Mouse (Mus musculus): Measurements from ENCODE around the gene Lypd5. TPM values are rescaled to one million over a fixed set of nuclear protein-coding genes. Genes with fewer than 3 reads are reported as not detected.

Gene Lypd5
- polyA plus RNA-seq, 1 experiment from 2014 or later: not detected

DNA sequence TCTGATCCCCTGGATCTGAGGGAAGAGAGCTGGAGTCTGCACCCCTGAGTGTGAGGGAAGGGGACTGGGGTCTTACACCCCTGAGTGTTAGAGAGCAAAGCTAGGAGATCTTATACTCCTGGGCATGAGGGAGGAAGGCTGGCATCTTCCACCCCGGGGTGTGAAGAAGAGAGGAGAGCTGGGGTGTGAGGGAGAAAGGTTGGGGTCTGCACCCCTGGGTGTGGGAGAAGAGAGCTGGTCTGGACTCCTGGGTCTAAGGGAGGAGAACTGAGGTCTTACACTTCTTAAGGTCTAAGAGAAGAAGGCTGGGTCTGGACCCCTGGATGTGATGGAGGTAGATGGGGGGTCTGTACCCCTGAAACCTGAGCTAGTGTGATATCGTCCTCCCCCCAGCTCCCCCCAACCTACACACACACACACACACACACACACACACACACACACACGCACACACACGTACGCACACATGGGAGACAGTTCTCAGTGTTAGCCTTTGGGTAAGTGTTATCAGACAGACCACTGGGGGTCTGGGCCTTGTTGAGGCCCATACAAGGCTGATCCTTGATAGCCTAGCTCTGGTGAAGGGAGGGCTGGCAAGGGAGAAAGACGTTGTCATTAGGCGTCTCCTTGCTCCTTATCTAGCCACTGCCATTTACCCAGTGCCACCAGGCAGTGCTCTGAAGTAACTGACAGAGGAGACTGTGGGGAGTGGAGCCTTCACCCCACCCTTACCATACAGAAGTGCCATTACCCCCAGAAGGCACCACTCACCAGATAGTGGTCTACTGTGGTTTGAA, 22.2 kb downstream of the Lypd5 start:
- no peaks in the 10 kb centered on the region for H3K27me3 ChIP-seq (replicated peaks; ENCODE audit: control insufficient read depth, insufficient read depth, low read length)
- no peaks in the 10 kb centered on the region for H3K36me3 ChIP-seq (ENCODE audit: control insufficient read depth, insufficient read depth)
- WGBS: 61% methylated on average over 7 of the region's 7 CpGs
- H3K9ac ChIP-seq (ENCODE audit: low read depth, low read length): no peak overlapping the region
- no peak overlapping the region; the same call in 1 of the 2 replicates for H3K4me3 ChIP-seq (ENCODE audit: low read depth, low read length)
- H3K4me1 ChIP-seq (replicated peaks; ENCODE audit: control insufficient read depth, insufficient read depth, low read length): no peaks in the 10 kb centered on the region; the same call in 1 of the 2 replicates
- no peak overlapping the region for H3K27ac ChIP-seq (ENCODE audit: low read depth, low read length)
- no peak for ATAC-seq
- TF ChIP-seq CTCF (IDR thresholded peaks at IDR 0.05; ENCODE audit: low read depth): no peak
- no peaks in the 10 kb centered on the region for H3K9me3 ChIP-seq (ENCODE audit: control insufficient read depth)
- peak overlapping the region; percentile 35 for H3K4me2 ChIP-seq (replicated peaks; ENCODE audit: low read depth)

- no peaks in the 10 kb centered on the region for H3K36me3 ChIP-seq (ENCODE audit: control insufficient read depth, insufficient read depth)
- 0 out of 2 replicates have a peak overlapping the region, but pooled peaks have one; percentile 21 for H3K4me2 ChIP-seq (replicated peaks; ENCODE audit: low read depth)
- no peak for TF ChIP-seq CTCF (IDR thresholded peaks at IDR 0.05; ENCODE audit: low read depth)
- no peaks in the 10 kb centered on the region for H3K27me3 ChIP-seq (replicated peaks; ENCODE audit: control insufficient read depth, insufficient read depth, low read length)
- no peak overlapping the region for H3K4me3 ChIP-seq (ENCODE audit: low read depth, low read length)
- no peak overlapping the region for H3K27ac ChIP-seq (ENCODE audit: low read depth, low read length)
- ATAC-seq: no peak
- no peaks in the 10 kb centered on the region for H3K9me3 ChIP-seq (ENCODE audit: control insufficient read depth)
- no peaks in the 10 kb centered on the region; the same call in 1 of the 2 replicates for H3K4me1 ChIP-seq (replicated peaks; ENCODE audit: control insufficient read depth, insufficient read depth, low read length)
- no peak overlapping the region for H3K9ac ChIP-seq (ENCODE audit: low read depth, low read length)
- WGBS: 66% methylated on average over 3 of the region's 3 CpGs
Measured at GRCm38 (mm10) chr7:24371809-24372145, 22.8 kb downstream of the Lypd5 start.

- Histone ChIP-seq H3K4me2 (replicated peaks; ENCODE audit: low read depth) (no peak overlapping the region), H3K9ac (ENCODE audit: low read depth, low read length) (no peak overlapping the region), H3K9me3 (ENCODE audit: control insufficient read depth) (no peaks in the 10 kb centered on the region), H3K4me1 (replicated peaks; ENCODE audit: control insufficient read depth, insufficient read depth, low read length) (peaks cover 2% of the 10 kb centered on the region; the same call in 1 of the 2 replicates), H3K27me3 (replicated peaks; ENCODE audit: control insufficient read depth, insufficient read depth, low read length) (0 out of 2 replicates have a peak, but pooled peaks cover 2% of the 10 kb centered on the region), H3K36me3 (ENCODE audit: control insufficient read depth, insufficient read depth) (no peaks in the 10 kb centered on the region), H3K4me3 (ENCODE audit: low read depth, low read length) (no peak overlapping the region), H3K27ac (ENCODE audit: low read depth, low read length) (no peak overlapping the region)
- no peak for TF ChIP-seq CTCF (IDR thresholded peaks at IDR 0.05; ENCODE audit: low read depth)
- 45% methylated on average over 9 of the region's 11 CpGs for WGBS
- ATAC-seq: no peak
Measured at GRCm38 (mm10) chr7:24372300-24372699, 23.3 kb downstream of the Lypd5 start.

DNA sequence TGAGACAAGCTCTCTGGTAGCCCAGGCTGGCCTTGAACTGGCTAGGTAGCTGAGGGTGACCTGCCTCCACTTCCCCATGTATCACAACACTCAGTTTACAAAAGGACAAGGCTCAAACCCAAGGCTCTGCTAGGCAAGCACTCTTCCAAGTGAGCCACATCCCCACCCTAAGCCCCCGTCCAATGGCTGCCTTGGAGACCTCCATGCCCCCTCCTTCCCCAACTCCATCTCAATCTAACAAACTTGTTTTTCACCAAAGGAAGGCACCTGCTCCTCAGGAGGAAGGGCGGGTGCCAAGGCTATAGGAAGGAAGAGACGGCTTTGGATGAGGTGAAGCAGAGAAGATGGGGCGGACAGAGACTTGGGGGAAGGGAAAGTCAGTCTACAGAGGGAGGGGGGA, 23.8 kb downstream of the Lypd5 start:
- 67% methylated on average over 4 of the region's 4 CpGs for WGBS
- Histone ChIP-seq H3K4me2 (replicated peaks; ENCODE audit: low read depth) (no peak overlapping the region), H3K9me3 (ENCODE audit: control insufficient read depth) (no peaks in the 10 kb centered on the region), H3K4me3 (ENCODE audit: low read depth, low read length) (no peak overlapping the region), H3K27ac (ENCODE audit: low read depth, low read length) (no peak overlapping the region), H3K36me3 (ENCODE audit: control insufficient read depth, insufficient read depth) (no peaks in the 10 kb centered on the region), H3K27me3 (replicated peaks; ENCODE audit: control insufficient read depth, insufficient read depth, low read length) (0 out of 2 replicates have a peak, but pooled peaks cover 5% of the 10 kb centered on the region), H3K9ac (ENCODE audit: low read depth, low read length) (no peak overlapping the region), H3K4me1 (replicated peaks; ENCODE audit: control insufficient read depth, insufficient read depth, low read length) (peaks cover 4% of the 10 kb centered on the region; the same call in 1 of the 2 replicates)
- no peak for ATAC-seq
- TF ChIP-seq CTCF (IDR thresholded peaks at IDR 0.05; ENCODE audit: low read depth): no peak

DNA sequence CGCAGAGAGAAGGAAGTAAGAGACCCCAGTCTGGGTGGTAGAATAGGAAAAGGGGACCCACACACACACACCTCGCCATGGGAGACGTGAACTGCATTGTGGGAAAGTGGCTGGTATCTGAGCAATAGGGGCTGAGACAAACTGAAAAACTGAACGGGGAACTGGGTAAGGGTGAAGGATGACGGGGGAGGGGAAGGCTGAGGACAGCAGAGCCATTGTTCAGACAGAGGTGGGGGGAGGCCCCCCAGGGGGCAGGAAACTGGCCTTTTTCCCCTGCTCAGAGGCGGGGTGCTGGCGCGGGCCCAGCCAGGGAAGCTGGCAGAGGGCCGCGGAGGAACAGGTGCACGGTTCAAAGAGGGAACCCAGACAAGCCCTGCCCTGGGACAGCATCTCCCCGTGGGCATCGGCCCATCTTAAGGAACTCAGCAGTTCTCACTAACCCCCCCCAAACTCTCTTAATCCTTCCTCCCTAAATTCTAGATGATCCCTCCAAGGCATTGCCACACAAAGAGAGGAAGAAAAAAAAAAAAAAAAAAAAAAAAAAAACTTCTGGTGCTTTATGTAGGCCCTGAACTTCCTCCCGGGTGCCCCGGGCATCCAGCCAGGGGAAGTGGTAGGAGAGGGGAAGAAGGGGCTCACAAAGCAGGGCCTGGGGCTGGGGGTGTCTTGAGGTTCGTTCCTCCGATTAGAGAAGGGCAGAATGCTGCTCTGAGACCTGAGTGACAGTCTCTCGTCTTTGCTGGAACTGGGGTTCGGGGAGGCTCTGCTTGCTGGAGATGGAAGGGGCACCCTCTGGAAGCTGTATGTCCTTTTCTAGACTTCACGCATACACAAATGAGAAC, 24.8 kb downstream of the Lypd5 start:
- Histone ChIP-seq H3K4me3 (ENCODE audit: low read depth, low read length) (no peak overlapping the region), H3K36me3 (ENCODE audit: control insufficient read depth, insufficient read depth) (no peaks in the 10 kb centered on the region), H3K4me2 (replicated peaks; ENCODE audit: low read depth) (no peak overlapping the region), H3K9ac (ENCODE audit: low read depth, low read length) (no peak overlapping the region), H3K4me1 (replicated peaks; ENCODE audit: control insufficient read depth, insufficient read depth, low read length) (peaks cover 4% of the 10 kb centered on the region; the same call in 1 of the 2 replicates), H3K9me3 (ENCODE audit: control insufficient read depth) (no peaks in the 10 kb centered on the region), H3K27ac (ENCODE audit: low read depth, low read length) (peak overlapping the region; percentile 8), H3K27me3 (replicated peaks; ENCODE audit: control insufficient read depth, insufficient read depth, low read length) (0 out of 2 replicates have a peak, but pooled peaks cover 5% of the 10 kb centered on the region)
- ATAC-seq: peak; percentile 80
- WGBS: 34% methylated on average over 17 of the region's 20 CpGs
- TF ChIP-seq CTCF (IDR thresholded peaks at IDR 0.05; ENCODE audit: low read depth): no peak

DNA sequence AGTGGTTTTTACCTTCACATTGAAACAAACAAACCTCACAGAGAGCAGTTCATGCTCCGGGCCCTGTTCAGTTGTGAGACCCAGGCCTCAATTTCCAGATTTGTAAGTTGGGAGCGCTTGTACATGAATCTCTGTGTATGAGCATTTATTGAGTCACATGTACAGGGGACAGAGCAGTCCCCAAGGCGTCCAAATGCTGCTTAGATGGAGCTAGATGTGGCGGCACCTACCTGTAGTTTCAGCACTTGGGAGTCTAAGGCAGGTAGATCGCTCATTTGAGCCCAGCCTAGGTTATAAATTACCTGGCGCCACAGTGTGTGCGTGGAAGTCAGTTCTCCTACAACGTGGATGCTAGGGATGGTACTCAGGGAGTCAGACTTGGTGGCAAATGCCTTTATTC, 27.5 kb downstream of the Lypd5 start:
- Histone ChIP-seq H3K4me2 (replicated peaks; ENCODE audit: low read depth) (peak overlapping the region; percentile 61; the same call in 1 of the 2 replicates), H3K4me3 (ENCODE audit: low read depth, low read length) (no peak overlapping the region), H3K36me3 (ENCODE audit: control insufficient read depth, insufficient read depth) (no peaks in the 10 kb centered on the region), H3K27ac (ENCODE audit: low read depth, low read length) (no peak overlapping the region), H3K9me3 (ENCODE audit: control insufficient read depth) (no peaks in the 10 kb centered on the region), H3K4me1 (replicated peaks; ENCODE audit: control insufficient read depth, insufficient read depth, low read length) (peaks cover 4% of the 10 kb centered on the region; the same call in 1 of the 2 replicates), H3K9ac (ENCODE audit: low read depth, low read length) (no peak overlapping the region), H3K27me3 (replicated peaks; ENCODE audit: control insufficient read depth, insufficient read depth, low read length) (0 out of 2 replicates have a peak, but pooled peaks cover 5% of the 10 kb centered on the region)
- ATAC-seq: no peak
- WGBS: 75% methylated on average over 8 of the region's 8 CpGs
- no peak for TF ChIP-seq CTCF (IDR thresholded peaks at IDR 0.05; ENCODE audit: low read depth)

All from intestine, postnatal 0 days (tissue).